Mouse (Mus musculus) hindbrain, embryonic 14.5 days (tissue): Measurements from ENCODE around the gene Magt1. TPM values are rescaled to one million over a fixed set of nuclear protein-coding genes. Genes with fewer than 3 reads are reported as not detected.

Source experiments
- polyA plus RNA-seq: library from polyadenylated mRNA; unstranded; fragments of >200 nt; fragmentation: Nextera tagmentation; extraction: Ambion mirVana; gene quantifications from 2 replicates; pipeline ENCODE4 v1.2.1, GENCODE M21; 2014

Magt1 gene
- polyA plus RNA-seq, 1 experiment from 2014 or later = 22.8 TPM

Other genes starting within 250 kb of the Magt1 start
- gene Fgf16, start 247.6 kb downstream of the Magt1 start, polyA plus RNA-seq = 0.12 TPM in 1 of 2 replicates, not detected in the other
- 220 and 229 TPM in 2 replicates for gene Atrx, start 82.5 kb downstream of the Magt1 start, polyA plus RNA-seq
- gene Cox7b, start 3.8 kb upstream of the Magt1 start, polyA plus RNA-seq = 418 and 458 TPM in 2 replicates
- 16.7 and 17.4 TPM in 2 replicates for gene Atp7a, start 15.4 kb upstream of the Magt1 start, polyA plus RNA-seq
- gene Tlr13, start 131.3 kb upstream of the Magt1 start, polyA plus RNA-seq = 0.34 and 0.48 TPM in 2 replicates
- gene Pgk1, start 175.2 kb upstream of the Magt1 start, polyA plus RNA-seq = 278 and 290 TPM in 2 replicates
- 21.3 and 23.5 TPM in 2 replicates for gene Taf9b, start 209.3 kb upstream of the Magt1 start, polyA plus RNA-seq
- gene Fnd3c2, start 243.5 kb upstream of the Magt1 start, polyA plus RNA-seq = not detected in 2 replicates